Mouse (Mus musculus) limb, embryonic 13.5 days (tissue): ENCODE data around the gene Ccdc175. TPM values are rescaled to one million over a fixed set of nuclear protein-coding genes. Genes with fewer than 3 reads are reported as not detected.

ENCODE experiments used
- ATAC-seq: fragments of 200-750 bp; cut with Nextera tagmentation; 2 replicates; pipeline ENCODE4 v1.8.0; 2017; ENCODE audit warnings: low read depth, moderate number of reproducible peaks, moderate TSS enrichment; ENCODE audit not compliant: low FRiP score
- H3K27ac ChIP-seq: fragments of 300-500 bp; sonication (generic); 2 replicates; pipeline ENCODE4 v1.5.1; 2015; ENCODE audit warnings: inconsistent platforms, mild to moderate bottlenecking, moderate library complexity
- H3K27me3 ChIP-seq: fragments of 300-500 bp; sonication (generic); 2 replicates; pipeline ENCODE4 v1.6.1; 2015; ENCODE audit warnings: mild to moderate bottlenecking, inconsistent platforms
- H3K36me3 ChIP-seq: fragments of 300-500 bp; sonication (generic); 2 replicates; pipeline ENCODE4 v1.6.1; 2015; ENCODE audit warnings: inconsistent platforms, mild to moderate bottlenecking, moderate library complexity
- H3K4me1 ChIP-seq: fragments of 300-500 bp; sonication (generic); 2 replicates; pipeline ENCODE4 v1.6.1; 2015; ENCODE audit warnings: inconsistent platforms
- H3K4me2 ChIP-seq: fragments of 300-500 bp; sonication (generic); replicated peaks from 2 replicates; pipeline ENCODE4 v1.6.1; 2015; ENCODE audit warnings: inconsistent platforms, mild to moderate bottlenecking, moderate library complexity
- H3K4me3 ChIP-seq: fragments of 300-500 bp; sonication (generic); 2 replicates; pipeline ENCODE4 v1.5.1; 2015; ENCODE audit warnings: moderate library complexity, mild to moderate bottlenecking, inconsistent platforms
- H3K9ac ChIP-seq: fragments of 300-500 bp; sonication (generic); 2 replicates; pipeline ENCODE4 v1.6.1; 2015; ENCODE audit warnings: mild to moderate bottlenecking, inconsistent platforms
- H3K9me3 ChIP-seq: fragments of 300-500 bp; sonication (generic); 2 replicates; pipeline ENCODE4 v1.6.1; 2016; ENCODE audit warnings: inconsistent platforms
- WGBS: fragments of 180-500 bp; shearing (Covaris S2); methylation state at CpG from one replicate; pipeline ENCODE4 v1.1.7; 2015; 5-methylcytosine and 5-hydroxymethylcytosine counted together
- polyA plus RNA-seq: library from polyadenylated mRNA; unstranded; fragments of >200 nt; fragmentation: Nextera tagmentation; extraction: Ambion mirVana; gene quantifications from 2 replicates; pipeline ENCODE4 v1.2.1, GENCODE M21; 2015

The Ccdc175 gene
- polyA plus RNA-seq, 1 experiment from 2014 or later: not detected

DNA sequence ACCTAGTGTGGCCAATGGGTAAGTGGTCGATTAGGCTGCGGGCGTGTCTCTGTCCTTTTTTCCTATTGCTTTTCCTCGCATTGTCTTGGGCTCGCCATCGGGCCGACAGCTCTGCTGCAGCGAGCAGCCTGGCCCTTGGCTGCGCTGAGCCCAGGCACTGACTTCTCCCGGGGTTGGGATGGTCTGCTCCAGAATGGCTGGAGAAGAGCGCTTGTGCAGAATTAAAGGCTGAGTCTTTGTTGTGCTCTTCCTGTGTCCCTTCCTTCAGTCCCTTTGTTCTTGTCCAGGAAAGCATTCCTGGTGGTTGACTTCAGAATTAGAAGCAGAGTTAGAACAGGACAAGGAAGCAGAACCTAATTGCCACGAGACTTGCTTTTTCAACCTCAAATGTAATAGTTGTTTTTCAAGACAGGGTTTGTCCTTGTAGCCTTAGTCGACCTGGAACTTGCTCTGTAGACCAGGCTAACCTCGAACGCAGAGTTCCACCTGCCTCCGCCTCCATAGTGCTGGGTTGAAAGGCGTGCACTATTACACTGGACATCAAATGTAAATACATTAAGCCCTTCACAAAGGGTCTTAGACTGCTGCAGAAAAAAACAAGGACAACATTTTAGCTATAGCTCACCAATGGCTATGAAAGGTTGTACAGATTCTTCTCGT, 98.5 kb downstream of the Ccdc175 start:
- Histone ChIP-seq H3K9ac (peak overlapping the region; percentile 84), H3K9me3 (no peaks in the 10 kb centered on the region), H3K36me3 (peaks cover 9% of the 10 kb centered on the region), H3K27ac (peak overlapping the region; percentile 94), H3K4me1 (peaks cover 32% of the 10 kb centered on the region), H3K4me3 (peak overlapping the region; percentile 74), H3K4me2 (peak overlapping the region; percentile 74), H3K27me3 (no peaks in the 10 kb centered on the region)
- no peak for ATAC-seq
- WGBS: 2% methylated on average over 18 of the region's 18 CpGs

DNA sequence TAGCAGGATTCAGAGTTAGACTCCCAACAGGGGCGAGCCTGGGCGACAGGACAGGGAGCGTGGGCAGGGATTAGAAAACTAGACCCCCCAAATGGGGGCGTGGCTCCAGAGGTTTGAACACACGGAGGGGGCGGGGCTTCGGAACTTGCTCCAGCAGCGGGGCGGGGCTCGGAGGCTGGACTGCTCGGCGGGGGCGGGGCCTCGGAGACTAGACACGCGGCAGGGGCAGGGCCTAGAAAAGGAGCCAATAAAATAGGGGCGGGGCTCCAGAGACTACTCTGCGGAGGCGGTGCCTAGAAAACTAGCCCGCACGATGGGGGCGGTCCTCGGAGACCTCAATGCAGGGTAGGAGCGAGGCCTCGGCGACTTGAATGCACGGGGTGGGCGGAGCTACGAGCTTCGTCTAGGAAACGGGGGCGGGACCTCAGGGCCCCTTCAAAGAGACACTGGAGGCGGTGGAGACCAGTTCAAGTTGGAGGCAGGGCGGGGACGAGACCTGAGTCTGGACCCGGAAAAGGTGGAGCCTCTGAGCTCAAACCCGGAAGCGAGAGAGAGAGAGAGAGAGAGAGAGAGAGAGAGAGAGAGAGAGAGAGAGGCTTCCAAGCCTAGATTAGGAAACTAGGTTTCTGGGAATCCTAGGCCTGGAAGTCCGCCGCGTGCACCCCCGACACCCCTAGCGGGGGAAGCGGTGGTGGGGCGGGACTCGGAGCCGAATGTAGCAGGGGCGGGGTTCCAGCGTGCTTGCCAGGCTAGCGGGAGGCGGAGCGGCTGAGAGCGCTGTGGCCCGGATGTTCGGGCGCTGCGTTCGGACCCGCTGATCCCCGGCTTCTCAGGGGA, 99.3 kb downstream of the Ccdc175 start, which contains the start of the genes L3hypdh and Jkamp:
Gene L3hypdh, minus strand, starts transcription at position 111 of the 837 bp plus-strand sequence.
Gene Jkamp, plus strand, starts transcription at position 261 of the 837 bp plus-strand sequence.
- Histone ChIP-seq H3K4me3 (peak within 1 kb of the TSS; percentile 74), H3K27me3 (no peaks in the 10 kb centered on the region), H3K9me3 (no peaks in the 10 kb centered on the region), H3K4me1 (peaks cover 32% of the 10 kb centered on the region), H3K27ac (peak within 1 kb of the TSS; percentile 94), H3K36me3 (peaks cover 6% of the 10 kb centered on the region), H3K4me2 (peak within 1 kb of the TSS; percentile 88), H3K9ac (peak within 1 kb of the TSS; percentile 84)
- ATAC-seq: peak; percentile 98
- under 1% methylated on average over 59 of the region's 60 CpGs for WGBS

DNA sequence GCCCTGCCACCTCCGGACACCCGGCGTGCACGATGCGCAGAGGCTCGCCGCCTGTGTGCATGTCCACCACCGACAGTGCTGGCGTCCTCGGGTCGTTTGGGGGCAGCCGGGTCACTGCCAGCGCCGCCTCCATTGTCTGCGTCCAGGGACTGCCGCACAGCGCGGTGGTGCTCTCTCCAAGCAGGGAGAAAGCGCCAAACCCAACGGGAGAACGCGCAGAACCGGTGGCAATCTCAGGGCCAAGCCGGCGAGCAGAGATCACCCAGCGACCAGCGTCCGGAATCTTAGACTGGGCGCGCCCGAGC, 99.9 kb downstream of the Ccdc175 start:
- WGBS: 0% methylated on average over 31 of the region's 31 CpGs

DNA sequence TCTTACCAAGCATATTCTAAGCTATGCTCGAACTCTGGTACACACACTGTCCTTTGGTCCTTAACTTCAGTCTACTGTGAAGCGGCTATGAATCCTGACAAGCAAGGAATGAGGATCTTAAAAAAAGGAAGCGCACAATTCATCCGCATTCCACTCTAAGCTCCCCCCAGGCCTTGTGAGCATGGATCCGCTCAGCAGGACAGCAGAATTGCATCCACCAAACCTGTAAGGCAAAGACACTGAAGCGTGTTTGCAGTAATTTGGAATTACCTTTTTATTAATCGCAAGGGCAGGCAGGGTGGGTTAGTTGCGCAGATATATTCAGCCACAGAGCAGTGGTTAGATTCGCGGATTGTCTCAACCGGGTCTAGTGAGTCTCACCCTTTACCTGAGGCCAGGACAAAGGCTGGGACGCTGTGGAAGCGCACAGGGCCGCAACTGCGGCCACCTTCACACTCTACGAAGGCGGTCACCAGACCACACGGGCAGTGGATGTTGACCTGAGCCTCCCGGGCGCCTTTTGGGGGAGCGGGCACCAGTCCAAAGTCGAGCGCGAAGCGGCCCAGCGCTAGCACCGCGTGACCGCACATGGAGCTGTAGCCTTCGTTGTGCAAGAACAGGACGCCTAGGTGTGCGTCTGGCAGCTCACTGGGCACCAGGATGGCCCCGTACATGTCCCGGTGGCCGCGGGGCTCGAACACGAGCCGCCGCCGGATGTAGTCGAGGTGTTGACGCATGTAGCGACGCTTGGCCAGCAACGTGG, 100.4 kb downstream of the Ccdc175 start:
- Histone ChIP-seq H3K4me1 (peaks cover 32% of the 10 kb centered on the region), H3K4me3 (peak overlapping the region; percentile 74), H3K27me3 (no peaks in the 10 kb centered on the region), H3K9ac (peak overlapping the region; percentile 81), H3K27ac (peak overlapping the region; percentile 79), H3K36me3 (no peaks in the 10 kb centered on the region), H3K4me2 (peak overlapping the region; percentile 88), H3K9me3 (no peaks in the 10 kb centered on the region)
- 4% methylated on average over 46 of the region's 46 CpGs for WGBS
- ATAC-seq: no peak

More for the DNA sequence above, 99.9 kb downstream of the Ccdc175 start:
- peak overlapping the region; percentile 79 for H3K27ac ChIP-seq
- H3K36me3 ChIP-seq: peaks cover 2% of the 10 kb centered on the region; the same call in 1 of the 2 replicates
- peaks cover 32% of the 10 kb centered on the region for H3K4me1 ChIP-seq
- ATAC-seq: no peak; the same call in 1 of the 2 replicates
- H3K27me3 ChIP-seq: no peaks in the 10 kb centered on the region
- H3K9me3 ChIP-seq: no peaks in the 10 kb centered on the region
- H3K9ac ChIP-seq: peak overlapping the region; percentile 81
- H3K4me3 ChIP-seq: peak overlapping the region; percentile 74
- H3K4me2 ChIP-seq: peak overlapping the region; percentile 88

DNA sequence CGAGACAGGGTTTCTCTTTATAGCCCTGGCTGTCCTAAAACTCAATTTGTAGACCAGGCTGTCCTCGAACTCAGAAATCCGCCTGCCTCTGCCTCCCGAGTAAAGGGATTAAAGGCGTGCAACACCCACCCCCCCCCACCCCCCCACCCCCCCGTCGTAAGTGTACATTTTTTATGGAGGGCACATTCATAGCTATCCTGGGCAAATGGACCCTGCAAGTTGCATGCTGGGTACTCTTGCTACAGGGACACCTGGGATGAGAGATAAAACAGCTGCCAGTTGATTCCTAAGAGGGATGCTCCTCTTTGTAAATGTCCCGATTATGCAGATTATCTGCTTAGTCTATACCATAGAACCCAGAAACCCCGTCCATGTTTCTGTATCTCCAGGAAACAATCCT, 101.6 kb downstream of the Ccdc175 start:
- no peak overlapping the region for H3K9ac ChIP-seq
- H3K27ac ChIP-seq: no peak overlapping the region
- no peak overlapping the region for H3K4me2 ChIP-seq
- WGBS: 82% methylated on average over 9 of the region's 9 CpGs
- peaks cover 32% of the 10 kb centered on the region for H3K4me1 ChIP-seq
- H3K27me3 ChIP-seq: no peaks in the 10 kb centered on the region
- no peak for ATAC-seq
- no peaks in the 10 kb centered on the region for H3K36me3 ChIP-seq
- no peaks in the 10 kb centered on the region for H3K9me3 ChIP-seq
- no peak overlapping the region for H3K4me3 ChIP-seq

DNA sequence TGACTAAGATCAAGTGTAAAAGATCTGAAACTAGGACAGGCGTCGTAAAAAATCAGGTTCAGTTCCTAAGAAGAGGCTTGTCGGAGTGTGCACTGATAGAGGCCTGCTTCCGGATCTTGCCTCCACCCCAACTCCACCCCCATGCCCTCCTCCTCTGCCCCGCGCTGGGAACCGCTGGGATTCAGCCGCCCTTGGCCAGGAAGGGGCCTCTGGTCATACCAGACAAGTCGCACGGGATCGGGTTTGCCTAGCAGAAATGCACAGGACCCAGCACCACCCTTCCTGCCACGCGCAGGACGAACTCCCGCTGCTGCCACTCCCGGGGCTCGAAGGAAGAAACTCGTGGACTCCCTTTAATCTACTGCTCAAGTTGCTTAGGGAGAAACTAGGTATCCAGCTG, 102.5 kb downstream of the Ccdc175 start:
- peak overlapping the region; percentile 14; the same call in 1 of the 2 replicates for H3K4me3 ChIP-seq

DNA sequence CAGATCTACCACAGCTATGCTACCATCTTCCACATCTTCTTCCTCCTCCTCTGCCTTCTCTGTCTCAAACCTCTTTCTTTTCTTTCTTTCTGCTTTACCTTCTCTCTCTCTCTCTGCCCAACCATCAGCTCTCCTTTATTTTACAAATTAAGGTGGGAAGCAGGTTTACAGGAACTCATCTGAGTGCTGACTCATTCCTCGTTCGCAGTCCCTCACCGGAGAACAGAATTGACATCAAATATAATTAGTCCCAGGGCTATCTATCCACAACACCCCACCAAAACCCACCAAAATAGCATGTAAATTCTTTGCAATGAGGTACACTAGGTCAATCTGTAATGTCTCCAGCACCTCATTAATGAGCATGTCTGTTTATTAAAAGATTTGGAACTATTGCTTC, 102.9 kb downstream of the Ccdc175 start:
- no peak overlapping the region for H3K4me3 ChIP-seq
- H3K27ac ChIP-seq: no peak overlapping the region
- H3K9me3 ChIP-seq: no peaks in the 10 kb centered on the region
- peaks cover 21% of the 10 kb centered on the region for H3K4me1 ChIP-seq
- no peak overlapping the region for H3K9ac ChIP-seq
- no peaks in the 10 kb centered on the region for H3K27me3 ChIP-seq
- ATAC-seq: no peak
- H3K36me3 ChIP-seq: no peaks in the 10 kb centered on the region
- WGBS: 77% methylated on average over 3 of the region's 3 CpGs
- peak overlapping the region; percentile 51 for H3K4me2 ChIP-seq

More for the DNA sequence above, 102.5 kb downstream of the Ccdc175 start:
- Histone ChIP-seq H3K36me3 (no peaks in the 10 kb centered on the region), H3K27me3 (no peaks in the 10 kb centered on the region), H3K4me1 (peaks cover 25% of the 10 kb centered on the region), H3K9ac (no peak overlapping the region), H3K4me2 (peak overlapping the region; percentile 51), H3K9me3 (no peaks in the 10 kb centered on the region), H3K27ac (no peak overlapping the region)
- 23% methylated on average over 18 of the region's 18 CpGs for WGBS
- ATAC-seq: no peak

DNA sequence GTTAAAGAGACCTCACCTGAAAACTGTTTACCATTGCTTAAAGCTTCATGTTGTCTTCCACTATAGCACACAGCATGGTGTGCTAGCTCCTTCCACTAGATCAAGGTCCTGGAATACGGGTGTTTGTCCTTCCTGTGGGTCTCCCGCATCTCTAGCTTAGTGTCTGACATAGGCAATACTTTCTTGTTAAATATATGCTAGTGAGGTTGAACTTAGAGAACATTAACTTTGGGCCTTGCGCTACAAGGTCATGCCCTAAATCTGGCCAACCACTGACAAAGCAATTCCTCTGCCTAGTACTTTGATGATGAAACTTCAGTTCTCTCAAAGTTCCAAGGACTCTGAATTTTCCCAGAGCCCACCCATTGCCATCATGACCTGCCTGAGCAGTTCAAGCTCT, 106.6 kb downstream of the Ccdc175 start:
- H3K27ac ChIP-seq: no peak overlapping the region
- 0 out of 2 replicates have a peak, but pooled peaks cover 2% of the 10 kb centered on the region for H3K9me3 ChIP-seq
- no peaks in the 10 kb centered on the region for H3K27me3 ChIP-seq
- H3K4me3 ChIP-seq: no peak overlapping the region
- ATAC-seq: no peak
- H3K4me2 ChIP-seq: no peak overlapping the region
- H3K36me3 ChIP-seq: peaks cover 14% of the 10 kb centered on the region
- 88% methylated on average over 3 of the region's 3 CpGs for WGBS
- no peak overlapping the region for H3K9ac ChIP-seq
- peaks cover 7% of the 10 kb centered on the region for H3K4me1 ChIP-seq

DNA sequence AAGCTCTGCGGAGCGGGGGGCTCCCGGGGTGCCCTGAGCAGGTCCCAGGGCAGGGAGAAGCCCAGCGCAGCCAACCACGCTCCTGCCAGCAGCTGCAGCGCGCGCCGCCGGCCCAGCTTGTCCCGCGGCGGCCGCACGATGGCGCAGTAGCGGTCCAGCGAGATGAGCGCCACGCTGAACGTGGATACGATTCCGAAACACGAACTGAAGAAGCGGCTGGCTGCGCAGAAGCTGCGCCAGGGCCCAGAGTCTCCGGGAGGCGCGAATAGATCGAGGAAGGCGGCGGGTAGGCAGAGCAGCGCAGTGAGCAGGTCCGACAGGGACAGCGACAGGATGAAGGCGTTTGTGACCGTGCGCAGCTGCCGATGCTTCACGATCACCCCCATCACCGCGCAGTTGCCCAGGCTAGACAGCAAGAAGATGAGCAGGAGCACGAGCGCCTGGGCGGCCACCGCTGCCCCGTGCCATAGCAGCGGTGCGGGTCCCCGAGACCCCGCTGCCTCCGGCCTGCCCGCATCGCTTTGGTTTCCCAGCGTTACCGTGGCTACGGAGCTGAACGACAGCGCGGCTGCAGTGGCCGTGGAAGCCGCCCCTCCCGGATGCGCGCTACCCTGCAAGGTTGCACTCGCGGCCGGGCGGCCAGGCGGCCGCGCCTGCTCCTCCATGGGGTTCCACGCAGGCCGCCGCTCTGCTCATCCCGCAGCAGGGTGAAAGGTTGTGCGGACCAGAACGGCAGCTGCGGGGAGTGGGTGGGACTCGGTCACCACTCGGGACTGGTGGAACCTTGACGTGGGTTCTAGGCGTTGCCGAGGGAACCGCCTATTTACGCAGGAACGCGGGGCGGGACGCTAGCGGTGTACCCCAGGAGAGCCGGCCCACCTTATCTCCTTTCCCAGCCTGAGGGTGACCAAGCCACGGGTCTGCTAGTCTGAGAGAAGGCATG, 114.2 kb downstream of the Ccdc175 start, which contains the start of gene Gpr135:
Gene Gpr135, minus strand, starts transcription at position 799 of the 943 bp plus-strand sequence.
- H3K4me2 ChIP-seq: peak within 1 kb of the TSS; percentile 99
- peaks cover 9% of the 10 kb centered on the region for H3K4me1 ChIP-seq
- peaks cover 16% of the 10 kb centered on the region for H3K36me3 ChIP-seq
- H3K27ac ChIP-seq: no peak within 1 kb of the TSS
- peak within 1 kb of the TSS; percentile 73 for H3K4me3 ChIP-seq
- under 1% methylated on average over 94 of the region's 94 CpGs for WGBS
- H3K9ac ChIP-seq: peak within 1 kb of the TSS; percentile 74
- ATAC-seq: peak; percentile 87
- H3K27me3 ChIP-seq: peaks cover 44% of the 10 kb centered on the region
- H3K9me3 ChIP-seq: 0 out of 2 replicates have a peak, but pooled peaks cover 2% of the 10 kb centered on the region

DNA sequence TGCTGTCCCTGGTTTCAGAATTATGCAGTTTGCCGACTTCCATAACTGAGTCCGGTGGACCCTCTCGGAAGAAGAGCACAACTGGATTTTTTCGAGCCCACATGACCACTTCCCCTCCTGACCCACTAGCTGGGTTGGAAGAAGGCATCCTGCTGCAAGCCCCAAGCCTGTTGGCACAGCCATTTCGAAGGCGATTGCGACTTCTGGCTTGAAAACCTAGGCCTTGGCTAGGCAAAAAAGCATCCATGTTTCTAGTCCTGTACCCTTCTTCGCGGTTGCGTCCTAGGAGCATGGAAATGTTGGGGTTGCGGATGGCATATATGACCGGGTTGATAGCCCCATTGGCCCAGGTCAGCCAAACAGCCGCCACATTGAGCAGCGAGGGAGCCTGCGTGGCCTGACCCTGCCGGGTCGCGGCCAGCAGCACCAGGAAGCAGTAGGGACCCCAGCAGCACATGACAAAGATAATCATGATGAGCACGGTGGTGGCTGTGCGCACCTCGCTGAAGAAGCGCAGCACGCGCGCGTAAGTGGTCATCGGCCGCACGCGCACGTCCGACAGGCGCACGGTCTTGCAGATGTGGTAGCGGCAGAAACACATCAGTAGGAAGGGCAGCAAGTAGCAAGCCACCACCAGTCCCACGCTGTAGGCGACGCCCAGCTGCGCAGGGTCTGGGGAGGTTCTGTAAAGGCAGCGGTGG, 115.1 kb downstream of the Ccdc175 start:
- no peak overlapping the region for H3K27ac ChIP-seq
- H3K4me2 ChIP-seq: peak overlapping the region; percentile 99
- ATAC-seq: peak; percentile 33; the same call in 1 of the 2 replicates
- peak overlapping the region; percentile 74 for H3K9ac ChIP-seq
- peaks cover 44% of the 10 kb centered on the region for H3K27me3 ChIP-seq
- peaks cover 9% of the 10 kb centered on the region for H3K4me1 ChIP-seq
- peaks cover 9% of the 10 kb centered on the region for H3K36me3 ChIP-seq
- WGBS: 5% methylated on average over 40 of the region's 40 CpGs
- H3K4me3 ChIP-seq: peak overlapping the region; percentile 73
- H3K9me3 ChIP-seq: 0 out of 2 replicates have a peak, but pooled peaks cover 2% of the 10 kb centered on the region
